Mouse (Mus musculus) thymus, adult 2 months (tissue): ENCODE results near the gene Fzd2.

ENCODE experiments used
- CTCF ChIP-seq: fragments of 200-500 bp; IDR thresholded peaks from 2 replicates; pipeline ENCODE4 v1.5.1; 2012; ENCODE audit warnings: mild to moderate bottlenecking, control low read depth, low read length, moderate library complexity, borderline replicate concordance; ENCODE audit not compliant: control insufficient read depth, poor library complexity, insufficient read depth; ENCODE audit errors: extremely low read depth
- POLR2A ChIP-seq: fragments of 200-500 bp; IDR thresholded peaks from 2 replicates; pipeline ENCODE4 v1.6.1; 2012; ENCODE audit warnings: mild to moderate bottlenecking, low read length, control low read depth, moderate library complexity; ENCODE audit not compliant: control insufficient read depth, poor library complexity, insufficient read depth; ENCODE audit errors: extremely low read depth

- no peak for TF ChIP-seq POLR2A
- TF ChIP-seq CTCF = no peak
Observed at GRCm38 (mm10) chr11:102610260-102610659, 6.1 kb downstream of the Fzd2 start.
